Mouse (Mus musculus): ENCODE results near the gene Kank4.
"Not testable (repeated sequence)": the region's sequence is repeated elsewhere in the genome, so short reads cannot be mapped to it uniquely, and the experiment has no call there.

Gene Kank4

DNA sequence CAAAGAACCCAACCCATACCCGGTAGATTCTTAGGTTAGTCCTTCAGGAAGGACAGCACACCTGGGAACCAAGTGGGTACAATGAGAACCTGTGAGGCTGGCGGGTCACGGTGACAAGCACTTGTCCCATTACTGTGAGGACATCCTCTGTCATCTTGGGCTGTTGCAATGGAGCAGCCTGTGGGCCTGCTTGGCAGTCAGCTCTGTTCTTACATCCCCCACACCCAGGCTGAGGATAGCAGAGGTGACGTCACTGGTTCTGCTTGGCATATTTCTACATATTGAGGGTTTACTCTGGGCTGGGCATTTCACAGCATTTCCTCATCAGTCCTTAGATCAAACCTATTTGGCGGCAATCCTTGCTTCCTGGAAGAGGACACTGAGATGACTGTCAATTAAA, 43.6 kb downstream of the Kank4 start:
- DNase-seq, result no peak

DNA sequence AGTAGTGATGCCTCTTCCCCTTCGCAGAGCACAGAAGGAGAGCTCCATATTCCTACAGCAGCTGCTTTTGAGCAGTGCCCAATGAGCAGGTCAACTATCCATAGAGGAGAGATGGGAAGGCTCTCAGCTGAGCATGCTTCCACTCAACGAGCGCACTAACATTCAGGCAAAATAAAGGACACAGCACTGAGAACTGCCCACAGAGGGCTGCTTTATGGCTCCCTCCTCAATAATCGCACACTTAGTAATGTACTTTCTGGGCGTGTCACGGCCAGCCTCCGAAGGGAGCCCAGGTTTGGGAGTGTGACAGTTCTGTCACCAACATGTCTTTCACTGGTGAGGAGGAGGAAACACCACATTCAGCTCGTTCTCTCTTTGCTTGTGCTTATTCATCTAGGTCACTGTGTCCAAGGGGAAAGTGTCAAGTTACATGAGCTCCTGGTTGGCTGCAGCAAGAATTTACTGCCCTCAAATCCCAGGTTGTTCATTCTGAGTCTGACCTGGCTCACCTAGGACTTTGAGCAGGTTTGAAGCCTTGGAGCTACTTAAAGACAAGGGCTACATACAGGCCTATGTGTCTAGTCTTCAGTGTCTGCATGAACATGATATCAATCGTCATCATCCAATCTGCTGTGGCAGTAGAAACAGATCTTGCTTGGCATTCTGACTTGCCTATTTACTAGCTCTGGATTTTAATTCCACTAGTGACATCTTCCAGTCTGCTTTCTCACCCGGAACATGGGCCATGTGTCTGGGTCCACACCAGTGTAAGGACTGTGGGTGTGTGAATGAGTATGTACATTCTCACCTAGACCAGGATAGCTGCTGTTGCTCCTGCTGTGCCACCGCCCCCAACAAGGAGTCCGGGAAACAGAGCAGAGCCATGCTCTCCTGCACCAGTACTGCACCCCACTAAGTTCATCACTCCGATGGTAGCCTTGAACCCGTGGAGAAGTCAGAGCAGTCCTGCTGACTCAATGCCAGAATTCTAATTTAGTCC, 49.9 kb downstream of the Kank4 start:
- DNase-seq, result no peak

DNA sequence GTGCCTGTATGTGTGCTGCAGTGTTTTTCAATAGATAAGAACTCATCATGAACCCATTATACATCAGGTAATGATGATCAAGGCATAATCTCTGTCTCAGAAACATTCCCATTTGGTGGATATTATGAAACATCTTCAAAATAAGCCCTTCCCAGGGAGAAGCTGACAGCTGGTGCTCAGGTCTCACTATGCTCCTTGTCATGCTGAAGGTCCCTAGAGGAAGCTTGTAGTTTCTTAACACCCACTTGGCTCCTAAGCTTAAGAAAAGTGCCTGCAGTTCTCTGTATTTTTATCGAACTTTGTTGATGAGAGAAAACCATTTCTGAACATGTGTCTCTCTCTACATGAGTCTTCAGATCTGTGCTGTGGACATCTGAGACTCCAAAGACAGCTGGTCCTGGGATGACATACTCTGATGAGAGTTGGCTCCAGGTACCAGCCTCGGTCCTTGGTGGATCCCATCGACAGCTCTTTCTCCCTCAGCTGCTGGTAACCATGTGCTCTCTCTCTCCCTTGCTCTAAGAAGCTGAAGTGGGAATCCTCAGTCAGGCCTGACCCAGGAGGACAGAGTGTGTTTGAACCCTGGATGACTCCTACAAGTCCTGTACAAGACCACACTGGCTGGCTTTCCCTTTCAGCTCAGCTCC, 58.3 kb downstream of the Kank4 start:
- no peak for DNase-seq

DNA sequence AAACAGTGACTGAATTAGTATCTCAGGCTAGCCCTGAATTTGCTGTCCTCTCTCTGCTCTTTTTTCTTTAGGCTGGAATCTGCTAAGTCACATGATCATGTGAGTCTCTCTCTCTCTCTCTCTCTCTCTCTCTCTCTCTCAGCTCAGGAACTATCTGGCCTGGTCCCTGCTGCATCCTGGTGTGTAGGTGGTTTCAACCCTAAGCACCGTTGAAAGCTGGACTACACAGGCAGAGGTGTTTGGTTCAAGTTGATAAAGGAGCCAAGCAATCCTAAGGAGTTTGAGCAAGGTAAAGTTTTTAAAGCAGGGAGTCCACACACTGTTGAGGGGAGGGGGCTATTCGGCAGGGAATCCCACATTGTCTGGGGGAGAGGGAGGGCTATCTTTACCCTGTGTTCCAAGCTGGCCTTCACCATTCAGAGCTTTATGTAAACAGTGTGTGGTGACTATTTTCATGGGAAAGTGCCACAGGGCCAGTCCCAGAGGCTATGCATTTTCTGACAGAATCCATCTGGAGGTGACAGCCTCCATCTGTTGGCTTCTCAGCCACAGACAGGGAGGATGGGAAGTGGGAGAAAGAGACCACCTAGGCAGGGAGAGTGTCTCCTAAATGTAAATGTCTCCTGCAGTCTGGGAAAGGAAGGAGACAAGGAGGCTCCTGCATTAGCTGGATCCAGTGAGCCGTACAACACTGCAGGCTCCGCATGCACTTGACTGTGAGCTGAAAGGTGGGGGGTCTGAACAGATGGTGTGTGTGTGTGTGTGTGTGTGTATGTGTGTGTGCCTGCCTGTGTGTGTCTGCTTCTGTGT, 59.1 kb downstream of the Kank4 start:
- no peak for DNase-seq

DNA sequence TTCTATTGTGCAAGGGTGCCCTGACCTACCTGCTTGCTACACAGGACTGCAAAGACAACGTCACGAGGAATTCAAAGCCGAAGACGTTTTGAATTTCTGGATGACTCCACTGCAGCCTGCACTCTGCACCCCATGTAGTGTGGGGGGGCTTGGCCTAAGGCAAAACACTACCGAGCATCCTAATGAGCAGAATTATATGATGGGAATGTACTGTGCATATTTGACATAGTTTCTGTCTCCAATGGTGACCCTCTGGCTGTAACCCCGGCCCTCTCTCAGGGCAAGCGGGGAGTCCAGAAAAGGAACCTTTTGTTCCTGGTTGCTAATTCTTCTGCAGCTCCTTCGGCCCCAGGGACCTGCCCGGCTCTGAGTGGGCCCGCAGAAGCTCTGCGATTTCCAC, 61.2 kb downstream of the Kank4 start:
- no peak for DNase-seq

DNA sequence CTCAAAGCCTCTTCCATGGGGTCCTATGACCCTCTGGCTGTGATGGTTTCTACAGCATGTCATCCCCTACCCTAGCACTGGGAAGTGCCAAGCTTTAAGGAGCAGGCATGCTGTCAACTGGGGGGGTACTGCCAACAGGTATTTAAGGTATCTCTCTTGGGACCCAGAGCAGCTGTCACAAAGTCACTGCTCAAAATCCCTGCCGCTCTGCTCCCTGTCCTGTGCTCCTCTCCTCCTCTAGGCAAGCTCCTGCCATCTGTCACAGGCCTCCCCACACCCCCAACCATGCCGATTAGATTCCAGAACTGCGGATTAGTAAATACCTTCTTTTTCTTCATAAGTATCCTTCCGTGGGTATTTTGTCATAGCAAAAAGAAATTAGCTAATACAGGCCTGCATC, 62.9 kb downstream of the Kank4 start:
- no peak for DNase-seq

DNA sequence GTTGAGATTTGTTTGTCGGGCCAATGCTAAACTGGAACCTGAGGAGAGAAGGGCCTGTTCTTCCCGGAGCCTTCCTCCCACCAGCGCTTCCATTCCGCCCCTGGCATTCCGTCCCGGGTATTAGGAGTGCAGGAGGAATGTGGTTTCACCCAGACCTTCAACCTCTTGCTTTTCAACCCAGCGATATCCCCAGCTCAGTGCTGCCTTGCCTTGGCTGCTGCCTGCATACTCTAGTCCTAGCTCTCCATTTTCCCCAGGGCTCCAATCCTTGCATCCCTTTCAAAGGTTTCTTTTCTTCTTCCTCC, 73.5 kb downstream of the Kank4 start:
- no peak for DNase-seq

DNA sequence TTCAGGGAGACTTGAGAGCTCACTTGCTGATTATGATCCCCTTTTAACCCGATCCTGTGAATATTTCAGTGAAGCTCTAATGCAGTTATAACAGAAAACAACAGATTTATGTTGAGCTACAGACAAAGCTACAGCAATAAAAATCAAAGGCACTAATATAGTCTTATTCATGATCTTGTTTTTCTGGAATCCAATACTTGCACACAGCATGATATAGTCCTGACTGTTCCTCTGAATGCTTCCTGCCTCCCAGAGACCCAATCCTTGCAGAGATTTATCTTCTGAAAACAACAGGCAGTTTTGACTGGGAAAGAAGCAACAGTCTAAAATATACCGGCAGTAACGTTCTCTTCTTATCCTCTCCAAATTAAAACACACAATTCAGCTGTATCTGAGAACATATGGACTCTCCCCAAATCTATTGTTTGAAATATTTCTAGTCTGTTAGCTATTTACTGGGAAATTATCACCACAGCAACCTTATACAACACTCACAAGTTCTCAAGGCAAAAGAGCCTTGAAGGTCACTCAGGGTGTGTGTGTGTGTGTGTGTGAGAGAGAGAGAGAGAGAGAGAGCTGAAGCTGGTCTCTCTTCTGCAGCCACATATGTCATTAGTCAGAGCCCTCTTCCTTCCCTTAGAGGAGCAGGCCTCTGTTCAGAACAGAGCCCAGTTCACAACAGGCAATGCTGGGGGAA, 74.0 kb downstream of the Kank4 start:
- DNase-seq, result no peak

DNA sequence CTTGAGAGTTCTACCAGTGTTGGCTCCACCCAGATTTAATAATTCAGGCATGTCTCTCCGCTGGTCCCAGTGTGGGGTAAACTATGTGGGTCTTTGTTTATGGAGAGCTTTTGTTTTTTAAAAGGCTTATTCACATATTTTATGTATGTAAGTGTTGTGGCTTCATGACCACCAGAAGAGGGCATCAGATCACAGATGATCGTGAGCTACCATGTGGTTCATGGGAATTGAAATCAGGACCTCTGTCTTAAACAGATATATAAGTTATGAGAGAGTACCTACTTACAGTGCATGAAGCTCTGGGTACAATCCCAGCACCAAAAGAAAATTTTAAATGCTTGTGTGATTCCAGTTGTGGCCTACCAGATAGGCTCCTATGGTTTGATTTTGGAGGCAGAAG, 77.6 kb downstream of the Kank4 start:
- DNase-seq, result no peak

DNA sequence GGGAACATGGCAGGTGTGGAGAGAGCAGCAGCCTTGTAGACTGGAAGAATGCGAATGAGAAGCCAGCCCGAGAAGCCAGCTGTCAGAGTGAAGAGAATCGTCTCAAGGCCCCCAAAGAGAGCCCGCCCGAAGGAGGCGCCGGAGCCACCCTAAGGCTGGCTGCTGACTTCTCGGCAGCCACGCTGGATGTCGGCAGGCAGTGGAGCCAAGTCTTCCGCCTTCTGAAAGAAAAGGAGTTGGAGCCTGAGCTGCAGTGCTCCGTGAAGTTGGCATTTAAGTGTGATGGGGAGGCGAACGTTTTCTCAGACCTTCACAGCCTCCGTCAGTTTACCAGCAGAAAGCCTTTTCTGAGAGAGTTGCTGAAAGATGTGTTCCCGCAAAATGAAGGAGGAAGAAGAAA, 83.7 kb downstream of the Kank4 start:
- DNase-seq, result no peak

DNA sequence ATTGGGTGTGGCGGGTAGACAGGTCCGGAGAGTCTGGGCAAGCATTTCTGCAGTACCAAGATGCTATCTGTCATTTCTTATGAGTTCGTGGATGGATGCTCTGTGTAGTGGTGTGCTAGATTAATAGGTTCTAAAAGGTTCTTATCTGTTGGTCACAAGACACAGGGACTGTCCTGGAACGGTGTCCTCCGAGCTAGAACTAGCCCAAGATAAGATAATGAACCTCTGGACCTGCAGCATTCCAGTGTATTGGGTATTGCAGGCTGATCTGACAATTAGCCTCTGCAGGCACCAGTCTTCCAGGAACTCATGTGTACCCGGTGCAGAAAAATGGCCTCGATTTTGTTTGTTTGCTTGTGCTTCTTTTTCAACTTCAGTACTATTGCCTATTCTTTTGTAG, 88.6 kb downstream of the Kank4 start:
- DNase-seq, result no peak

DNA sequence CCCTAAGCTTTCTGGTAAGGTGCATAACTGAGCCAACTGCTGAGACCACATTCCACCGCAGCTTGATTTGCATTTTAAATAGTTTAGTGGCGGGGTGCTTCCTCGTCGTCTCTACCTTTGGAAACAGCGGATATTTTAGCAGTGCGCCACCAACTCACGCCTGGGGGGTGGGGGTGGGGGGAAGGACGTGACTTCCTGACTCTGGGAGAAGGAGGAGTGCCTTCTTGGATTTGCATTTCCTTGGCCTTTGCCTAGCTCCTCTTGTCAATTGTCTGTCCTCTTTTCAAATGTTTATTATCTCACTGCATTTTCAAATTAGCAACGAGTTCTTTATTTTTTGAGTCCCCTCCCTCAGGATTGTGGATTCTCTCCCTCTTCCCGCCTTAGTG, 89.4 kb downstream of the Kank4 start:
- DNase-seq, result no peak

DNA sequence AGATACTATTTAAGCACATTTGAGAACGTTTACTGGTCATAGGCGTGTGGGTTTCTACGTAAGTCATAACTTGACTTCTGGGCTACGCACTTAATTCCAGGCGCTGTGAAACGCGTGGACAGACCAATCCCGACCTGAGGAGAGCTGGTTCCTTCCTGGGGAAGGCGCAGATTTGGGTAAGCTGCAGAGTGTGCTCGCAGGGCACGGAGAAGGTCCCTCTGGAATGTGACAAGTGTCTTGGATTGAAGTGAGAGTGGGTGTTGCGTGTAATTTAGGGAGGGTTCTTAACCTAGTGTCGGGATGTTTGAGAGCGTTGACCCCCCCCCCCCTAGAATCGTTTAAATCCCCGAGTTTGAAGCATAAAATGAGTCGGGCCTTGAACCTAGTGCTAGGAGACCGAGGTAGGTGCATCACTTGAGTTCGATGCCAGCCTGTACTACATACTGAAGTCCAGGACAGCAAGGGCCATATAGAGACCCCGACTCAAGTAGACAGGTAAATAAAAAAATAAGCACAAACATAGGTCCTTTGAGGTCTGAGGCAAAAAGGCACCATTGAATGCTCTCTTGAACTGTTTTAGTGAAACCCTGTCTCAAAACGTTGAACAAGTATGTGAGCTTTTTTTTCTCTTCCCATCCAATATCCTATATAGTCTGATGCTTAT, 89.9 kb downstream of the Kank4 start:
- no peak for DNase-seq

DNA sequence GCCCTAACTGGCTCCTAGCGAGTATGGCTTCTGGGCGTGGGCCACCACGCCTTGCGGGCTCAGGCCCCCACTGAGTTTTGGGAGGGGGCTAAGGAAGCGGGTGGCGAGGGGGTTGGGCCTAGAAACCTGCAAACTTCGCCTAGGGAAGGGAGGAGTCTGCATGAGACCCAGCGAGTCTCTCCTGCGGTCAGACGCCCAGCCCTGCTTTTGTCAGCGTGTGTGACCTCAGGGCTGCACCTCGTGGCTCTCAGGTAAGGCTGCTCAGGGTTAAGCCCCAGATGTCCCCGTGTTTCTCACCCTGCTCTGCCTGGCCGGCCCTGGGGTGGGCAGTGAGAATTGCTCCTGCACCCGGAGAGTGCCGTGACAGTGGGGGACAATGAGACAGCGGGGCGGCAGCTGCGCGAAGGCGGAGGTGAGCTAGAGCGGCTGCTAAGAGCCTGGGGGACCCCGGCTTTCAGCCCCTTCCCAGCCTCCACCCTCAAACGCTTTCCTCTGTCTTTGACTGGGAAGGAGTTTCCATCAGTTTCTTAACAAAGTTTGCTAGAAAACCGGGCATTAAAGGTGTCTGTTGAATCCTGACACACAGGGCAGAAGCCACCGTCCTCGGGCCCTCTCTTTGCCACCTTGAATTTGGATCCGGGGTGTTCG, 90.6 kb downstream of the Kank4 start, which contains the start of gene L1td1:
L1td1 (plus strand) TSS at position 145 of the 648 bp plus-strand sequence.
- DNase-seq, result no peak

DNA sequence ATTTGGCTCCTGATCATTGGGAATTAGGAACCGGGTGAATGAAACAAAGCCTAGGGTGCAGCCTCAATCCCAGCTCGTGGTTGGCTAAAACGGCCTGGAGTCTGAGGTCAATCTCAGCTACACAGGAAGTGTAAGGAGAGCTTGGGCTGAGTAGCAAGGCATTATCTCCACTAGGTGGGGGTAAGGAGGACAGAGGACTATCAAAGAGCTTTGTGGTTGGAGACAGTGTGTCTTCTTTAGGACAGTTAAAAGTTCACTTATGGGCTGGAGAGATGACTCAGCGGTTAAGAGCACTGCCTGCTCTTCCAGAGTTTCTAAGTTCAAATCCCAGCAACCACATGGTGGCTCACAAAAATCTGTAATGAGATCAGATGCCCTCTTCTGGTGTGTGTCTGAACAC, 91.9 kb downstream of the Kank4 start:
- no peak for DNase-seq

DNA sequence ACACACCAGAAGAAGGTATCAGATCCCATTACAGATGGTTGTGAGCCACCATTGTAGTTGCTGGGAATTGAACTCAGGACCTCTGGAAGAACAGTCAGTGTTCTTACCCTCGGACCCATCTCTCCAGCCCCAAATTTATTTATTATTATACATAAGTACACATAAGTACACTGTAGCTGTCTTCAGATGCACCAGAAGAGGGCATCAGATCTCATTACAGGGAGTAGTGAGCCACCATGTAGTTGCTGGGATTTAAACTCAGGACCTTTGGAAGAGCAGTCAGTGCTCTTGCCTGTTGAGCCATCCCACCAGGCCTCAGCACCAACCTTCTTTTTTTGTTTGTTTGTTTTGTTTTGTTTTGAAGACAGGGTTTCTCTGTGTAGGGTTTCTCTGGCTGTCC, 92.7 kb downstream of the Kank4 start:
- not testable (repeated sequence) for DNase-seq

DNA sequence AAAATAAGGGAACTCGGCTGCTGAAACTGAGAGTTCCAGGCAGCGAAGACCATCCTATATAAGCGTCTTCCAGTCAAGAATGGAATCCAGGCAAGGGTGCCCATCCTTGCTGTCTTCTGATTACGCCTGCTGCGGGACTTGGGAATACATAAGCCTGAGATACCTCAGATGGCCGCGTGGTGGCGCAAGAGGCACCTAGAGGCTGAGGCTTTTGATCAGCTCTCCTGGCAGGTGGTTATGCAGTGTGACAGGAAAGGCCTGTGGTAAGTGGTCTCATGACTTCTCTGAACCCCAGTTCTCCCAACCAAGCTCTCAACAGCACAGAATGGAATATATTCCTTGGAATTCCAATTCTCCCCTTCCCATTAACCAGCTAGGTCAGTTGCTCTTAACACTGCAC, 94.9 kb downstream of the Kank4 start:
- no peak for DNase-seq

DNA sequence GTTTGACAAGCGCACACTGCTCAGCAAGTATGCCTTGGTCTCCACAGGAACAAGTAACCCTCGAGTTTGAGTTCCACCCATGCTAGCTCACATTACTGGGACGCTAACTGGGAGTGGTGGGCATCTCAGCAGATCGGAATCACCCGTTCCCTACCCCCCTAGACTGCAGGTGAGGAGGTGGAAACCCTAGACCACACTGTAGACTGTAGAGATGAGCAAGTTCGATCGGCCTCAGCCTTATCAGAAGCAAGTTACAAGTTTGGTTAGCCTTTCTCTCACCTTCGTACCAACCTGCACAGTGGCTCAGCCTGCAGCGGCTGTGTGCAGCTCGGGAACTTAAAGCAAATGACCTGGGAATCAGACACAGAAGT, 98.8 kb downstream of the Kank4 start:
- no peak for DNase-seq

DNA sequence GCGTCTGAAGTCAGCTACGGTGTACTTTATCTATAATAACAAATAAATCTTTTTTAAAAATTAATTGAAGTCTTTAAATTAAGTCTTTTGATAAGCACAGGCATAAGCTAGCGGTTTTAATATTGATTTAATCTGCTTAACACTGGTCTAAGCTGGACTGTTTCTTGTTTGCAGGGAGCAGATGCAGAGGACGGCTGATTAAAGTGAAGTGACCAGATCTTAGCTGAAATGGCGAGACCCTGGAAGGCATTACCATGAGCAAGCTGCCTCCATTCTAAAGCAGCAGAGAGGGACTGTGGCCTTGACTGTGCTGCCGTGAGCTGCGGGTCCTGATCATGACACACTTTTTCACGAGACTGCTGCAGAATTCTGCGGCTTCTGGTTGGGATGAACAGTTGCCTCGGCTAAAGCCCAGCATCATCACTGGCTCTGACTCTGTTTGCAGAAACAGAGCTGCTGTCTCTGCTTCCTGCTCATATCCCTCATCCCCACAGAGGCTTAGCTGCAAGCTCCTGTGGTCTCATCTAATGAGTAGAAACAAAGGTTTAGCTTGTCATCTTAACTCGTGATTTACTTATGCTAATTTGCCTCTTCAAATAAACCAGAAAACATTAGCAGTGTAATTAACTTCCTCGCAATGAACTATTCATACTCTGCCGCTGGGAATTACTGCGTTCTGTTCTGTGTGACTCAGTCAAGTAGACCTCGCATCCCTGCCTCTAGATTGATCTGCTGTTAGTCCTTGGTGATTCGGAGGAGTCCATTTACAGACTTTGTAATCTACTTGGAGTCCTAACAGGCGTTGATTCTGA, 99.4 kb downstream of the Kank4 start:
- DNase-seq, result no peak

DNA sequence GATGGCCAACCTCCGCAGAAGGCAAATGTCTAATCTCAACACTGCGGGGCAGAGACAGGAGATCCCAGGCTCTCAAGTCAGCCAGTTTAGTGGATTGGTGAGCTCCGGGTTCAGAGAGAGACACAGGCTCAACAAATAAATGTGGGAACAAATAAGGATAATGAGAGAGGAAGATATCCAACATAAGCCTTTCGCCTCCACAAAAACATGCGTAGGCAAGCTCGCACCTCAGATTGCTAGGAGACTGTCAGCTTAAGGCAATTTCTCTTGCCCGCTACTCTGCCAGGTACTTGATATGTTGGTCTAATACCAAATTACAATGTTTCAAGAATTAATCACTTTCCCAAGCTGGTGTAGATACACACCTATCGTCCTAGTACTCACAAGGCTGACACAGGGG, 106.4 kb downstream of the Kank4 start:
- DNase-seq, result no peak

Data from heart, adult 11 months (tissue).